Comparison of ENCODE assay signal across 13 mouse cellular contexts in the genomic region with DNA sequence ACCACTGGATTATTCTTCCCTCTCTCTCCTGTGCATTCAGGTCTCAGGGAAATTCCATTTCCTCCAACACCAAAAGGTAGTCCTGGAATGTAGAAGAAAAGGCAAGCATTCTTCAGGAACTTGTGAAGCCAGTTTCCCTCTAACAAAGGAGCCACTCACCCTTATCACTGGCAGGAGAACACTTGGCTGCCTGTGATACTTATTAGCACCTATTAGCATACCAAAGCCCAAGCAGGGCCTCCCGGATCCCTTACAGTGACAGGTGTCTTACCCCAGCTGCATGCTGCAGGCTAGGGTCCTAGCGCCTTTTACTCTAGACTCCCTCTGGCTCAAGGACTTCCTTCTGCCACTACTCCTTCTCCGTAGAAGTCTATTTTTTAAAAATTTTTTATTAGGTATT. TPM values are rescaled to one million over a fixed set of nuclear protein-coding genes. Genes with fewer than 3 reads are reported as not detected.
DNase-seq lines count a peak whose midpoint lies in the region; ATAC-seq and TF ChIP-seq lines count a peak whose summit lies in the region.
"Had no signal": no experiment of that assay in that cellular context is flagged by ENCODE, and none has a peak within 500 bp of the region (broad histone marks: within the 10 kb centered on the region; RNA-seq: fewer than 3 reads in every experiment).

No protein-coding gene starts in this region.

- WGBS in kidney, embryonic 16.5 days: 53% methylated on average over 3 of the region's 3 CpGs
- WGBS in intestine, embryonic 15.5 days: 39% methylated on average over 3 of the region's 3 CpGs

- no peak for DNase-seq in kidney, adult 18-20 months
- DNase-seq in ZHBTc4 (ENCODE audit: low read depth, low spot score): peak; percentile 94
- DNase-seq in gastrocnemius, adult 2 months: no peak
- DNase-seq in right cerebral cortex, adult 2 months (ENCODE audit: low spot score in 2 of 2): no peak
- DNase-seq in left cerebral cortex, postnatal 25 days (ENCODE audit: low spot score in 2 of 2): no peak
- DNase-seq: heart, adult 18-20 months; heart, postnatal 36 days; kidney, postnatal 10 days; thymus, postnatal 14 days had no signal

- H3K4me3 ChIP-seq in kidney, embryonic 16.5 days (ENCODE audit: low read length): no peak overlapping the region
- no peak overlapping the region for H3K4me3 ChIP-seq in intestine, embryonic 15.5 days (replicated peaks)
- H3K4me3 ChIP-seq in gastrocnemius, adult 2 months: no peak overlapping the region

- no peaks in the 10 kb centered on the region for H3K27me3 ChIP-seq in kidney, embryonic 16.5 days (ENCODE audit: insufficient read depth, low read length)
- H3K27me3 ChIP-seq in intestine, embryonic 15.5 days (replicated peaks): no peaks in the 10 kb centered on the region

- H3K9ac ChIP-seq in kidney, embryonic 16.5 days (replicated peaks; ENCODE audit: low read length): no peak overlapping the region
- H3K9ac ChIP-seq in intestine, embryonic 15.5 days: no peak overlapping the region

- H3K4me1 ChIP-seq in kidney, embryonic 16.5 days (ENCODE audit: insufficient read depth, low read length): peaks cover 30% of the 10 kb centered on the region
- H3K4me1 ChIP-seq in intestine, embryonic 15.5 days (replicated peaks): peaks cover 12% of the 10 kb centered on the region; the same call in 1 of the 2 replicates

- H3K36me3 ChIP-seq in kidney, embryonic 16.5 days (ENCODE audit: insufficient read depth, low read length): peaks cover 8% of the 10 kb centered on the region
- H3K36me3 ChIP-seq in intestine, embryonic 15.5 days: peaks cover 3% of the 10 kb centered on the region; the same call in 1 of the 2 replicates

- intact Hi-C loops in gastrocnemius, adult 2 months (cut with DNase I): no loop called here
- intact Hi-C loops in left cerebral cortex, postnatal 25 days (cut with DNase I): no loop called here

- no peak overlapping the region for H3K4me2 ChIP-seq in kidney, embryonic 16.5 days (replicated peaks; ENCODE audit: low read depth, low read length)
- no peak overlapping the region for H3K4me2 ChIP-seq in intestine, embryonic 15.5 days (replicated peaks)

- peak overlapping the region; percentile 66; the same call in 1 of the 2 replicates for H3K27ac ChIP-seq in kidney, embryonic 16.5 days (ENCODE audit: low read length)
- H3K27ac ChIP-seq in intestine, embryonic 15.5 days: no peak overlapping the region; the same call in 1 of the 2 replicates
- H3K27ac ChIP-seq in gastrocnemius, adult 2 months: no peak overlapping the region

- no peaks in the 10 kb centered on the region for H3K9me3 ChIP-seq in kidney, embryonic 16.5 days (ENCODE audit: low read length)
- H3K9me3 ChIP-seq in intestine, embryonic 15.5 days: no peaks in the 10 kb centered on the region

- ATAC-seq in kidney, embryonic 16.5 days (ENCODE audit: low FRiP score, low TSS enrichment): peak; percentile 73
- peak; percentile 61 for ATAC-seq in intestine, embryonic 15.5 days
- peak; percentile 54 for ATAC-seq in megakaryocyte-erythroid progenitor cell, adult 5-6 weeks (replicated peaks; ENCODE audit: low FRiP score, low TSS enrichment, poor library complexity, severe bottlenecking)
- ATAC-seq: CD4-positive, CD25-positive, alpha-beta regulatory T cell, adult 4 months had no signal

- TF ChIP-seq CTCF in gastrocnemius, adult 2 months (IDR thresholded peaks at IDR 0.05): no peak

RNA-seq across cellular contexts. Expression of gene Acsl5, which starts 19.7 kb away (rescaled TPM):
- 58.4 and 59.0 TPM in 2 replicates for polyA plus RNA-seq in kidney, embryonic 16.5 days (2015; fragmentation: Nextera tagmentation; extraction: Ambion mirVana)
- 315 and 329 TPM in 2 replicates for polyA plus RNA-seq in intestine, embryonic 15.5 days (2015; fragmentation: Nextera tagmentation; extraction: Ambion mirVana)
- 180 and 241 TPM in 2 replicates for total RNA-seq in megakaryocyte-erythroid progenitor cell, adult 5-6 weeks (2014; fragmentation: Nextera tagmentation)
- 295 and 345 TPM in 2 replicates for total RNA-seq in megakaryocyte-erythroid progenitor cell, adult 5-6 weeks (2017)
- 1 to 10 TPM; 2.9 to 6.3 TPM for total RNA-seq in gastrocnemius, adult 2 months (2021)
- total RNA-seq in left cerebral cortex, postnatal 25 days (2021): 10 to 100 TPM; 42.9 to 47.9 TPM

RNA-seq across cellular contexts. Expression of gene Gucy2g, which starts 30.4 kb away (rescaled TPM):
- 0.05 and 0.10 TPM in 2 replicates for polyA plus RNA-seq in kidney, embryonic 16.5 days (2015; fragmentation: Nextera tagmentation; extraction: Ambion mirVana)
- polyA plus RNA-seq in intestine, embryonic 15.5 days (2015; fragmentation: Nextera tagmentation; extraction: Ambion mirVana): not detected in 2 replicates
- total RNA-seq in megakaryocyte-erythroid progenitor cell, adult 5-6 weeks (2014; fragmentation: Nextera tagmentation): not detected in 2 replicates
- not detected in 2 replicates for total RNA-seq in megakaryocyte-erythroid progenitor cell, adult 5-6 weeks (2017)
- total RNA-seq in gastrocnemius, adult 2 months (2021): under 1 TPM; 0.15 to 0.39 TPM
- total RNA-seq in left cerebral cortex, postnatal 25 days (2021): 1 to 10 TPM; 2.8 to 3.2 TPM

RNA-seq across cellular contexts. Expression of gene Zdhhc6, which starts 44.4 kb away (rescaled TPM):
- 111 and 115 TPM in 2 replicates for polyA plus RNA-seq in kidney, embryonic 16.5 days (2015; fragmentation: Nextera tagmentation; extraction: Ambion mirVana)
- 94.9 and 98.7 TPM in 2 replicates for polyA plus RNA-seq in intestine, embryonic 15.5 days (2015; fragmentation: Nextera tagmentation; extraction: Ambion mirVana)
- total RNA-seq in megakaryocyte-erythroid progenitor cell, adult 5-6 weeks (2014; fragmentation: Nextera tagmentation): 80.1 and 80.5 TPM in 2 replicates
- total RNA-seq in megakaryocyte-erythroid progenitor cell, adult 5-6 weeks (2017): 66.1 and 68.1 TPM in 2 replicates
- 10 to 100 TPM; 19.6 to 23.3 TPM for total RNA-seq in gastrocnemius, adult 2 months (2021)
- 10 to 100 TPM; 28.4 to 30.7 TPM for total RNA-seq in left cerebral cortex, postnatal 25 days (2021)

RNA-seq across cellular contexts. Expression of gene Vti1a, which starts 44.6 kb away (rescaled TPM):
- polyA plus RNA-seq in kidney, embryonic 16.5 days (2015; fragmentation: Nextera tagmentation; extraction: Ambion mirVana): 28.7 and 30.6 TPM in 2 replicates
- 23.5 and 24.1 TPM in 2 replicates for polyA plus RNA-seq in intestine, embryonic 15.5 days (2015; fragmentation: Nextera tagmentation; extraction: Ambion mirVana)
- total RNA-seq in megakaryocyte-erythroid progenitor cell, adult 5-6 weeks (2014; fragmentation: Nextera tagmentation): 56.4 and 65.4 TPM in 2 replicates
- 39.6 and 54.3 TPM in 2 replicates for total RNA-seq in megakaryocyte-erythroid progenitor cell, adult 5-6 weeks (2017)
- total RNA-seq in gastrocnemius, adult 2 months (2021): 10 to 100 TPM; 18.9 to 20.3 TPM
- 10 to 100 TPM; 61.6 to 63.4 TPM for total RNA-seq in left cerebral cortex, postnatal 25 days (2021)

Comparison
In these comparisons a context has a peak if more than half of its experiments do, and no peak if none do; other contexts are left out.
1. RNA of gene Acsl5, which starts 19.7 kb away (total RNA-seq): 180 to 345 TPM in megakaryocyte-erythroid progenitor cell, adult 5-6 weeks and 42.9 to 47.9 TPM in left cerebral cortex, postnatal 25 days; 2.9 to 6.3 TPM in gastrocnemius, adult 2 months; every median in the first group is over 4 times any median in the second.
2. Peak in every context shown above with its lines, with median percentiles within 50 percentile points of each other: ATAC-seq.